Mouse (Mus musculus) right cerebral cortex, postnatal 36 days (tissue): ENCODE measurements around the gene Tfip11.

Experiments
- DNase-seq, 2 experiments: peaks; one replicate each; pipeline ENCODE4 v3.0.0; 2022; ENCODE audit warnings: low spot score in 2 of 2, mixed read lengths in 1 of 2

Gene Tfip11

GRCm38 (mm10) chr5:112320379-112320778 lies 5.8 kb upstream of the Tfip11 start:
- peak in 1 of 2 experiments; percentile 40 for DNase-seq

DNA sequence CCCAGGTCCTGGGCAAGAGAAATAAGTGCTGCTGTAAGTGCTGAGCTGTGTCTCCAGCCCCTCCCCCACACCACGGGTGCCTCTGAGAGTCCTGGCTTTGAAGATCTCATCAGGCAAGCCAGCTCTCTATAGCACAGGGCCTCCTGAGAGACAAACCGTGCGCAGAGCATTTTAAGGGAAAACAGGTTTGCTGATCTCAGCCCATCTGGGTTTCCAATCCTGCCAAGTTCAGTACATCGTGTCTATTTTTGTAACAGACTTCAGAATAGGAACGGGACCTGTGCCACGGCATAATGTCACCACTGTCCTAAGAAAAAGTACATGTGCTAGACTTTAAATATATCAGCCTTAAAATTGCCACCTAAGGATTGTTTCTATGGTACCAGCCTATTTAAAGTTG lies 5.2 kb upstream of the Tfip11 start:
- DNase-seq = peak; percentile 77 to 93

- DNase-seq = no peak
These were observed 4.8 kb upstream of the Tfip11 start for GRCm38 (mm10) chr5:112321376-112321775.

GRCm38 (mm10) chr5:112323246-112323645 lies 2.9 kb upstream of the Tfip11 start:
- no peak for DNase-seq

DNA sequence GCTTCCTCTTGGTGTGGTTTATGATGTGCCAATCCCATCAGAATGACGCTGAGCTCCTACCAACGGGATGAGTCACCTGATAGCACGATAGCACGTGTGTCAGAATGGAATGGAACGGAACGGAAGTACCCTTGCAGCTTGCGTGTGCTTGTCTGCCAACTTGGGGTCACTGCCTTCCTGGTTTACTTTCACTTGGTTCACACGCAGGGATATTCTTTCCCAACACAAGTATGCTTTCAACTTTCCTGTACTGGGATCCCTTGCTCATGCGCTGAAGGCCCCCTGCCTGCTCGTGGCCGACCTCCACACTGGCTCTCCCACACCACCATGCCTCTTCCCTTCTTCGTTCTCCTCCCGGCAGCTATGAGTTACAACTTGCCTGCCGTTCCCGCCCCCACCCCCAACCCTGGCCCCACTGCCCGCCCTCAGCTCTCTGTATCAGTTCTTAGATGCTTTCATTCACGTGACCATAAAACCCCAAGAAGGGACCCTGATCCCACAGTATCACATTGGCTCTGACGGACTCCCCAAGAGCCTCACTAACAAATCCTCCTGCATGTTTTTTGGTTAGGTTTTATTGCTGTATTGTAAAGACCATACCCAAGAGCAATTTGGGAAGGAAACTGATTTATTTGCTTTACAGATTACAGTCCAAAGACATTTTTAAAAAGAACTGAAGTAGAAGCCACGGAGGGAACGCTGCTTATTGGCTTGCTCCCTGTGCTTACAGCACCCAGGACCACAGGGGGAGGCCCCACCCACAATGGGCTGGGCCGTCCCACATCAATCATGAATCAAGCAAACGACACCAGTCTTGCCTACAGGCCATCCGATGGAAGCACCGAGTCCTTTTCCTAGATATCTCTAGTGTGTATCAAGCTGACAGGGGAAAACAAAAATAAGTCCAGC lies 1.3 kb upstream of the Tfip11 start:
- no peak for DNase-seq

GRCm38 (mm10) chr5:112326446-112327009 lies 370 bp downstream of the Tfip11 start:
- no peak for DNase-seq

GRCm38 (mm10) chr5:112327854-112328253 lies 1.7 kb downstream of the Tfip11 start:
- DNase-seq = no peak

GRCm38 (mm10) chr5:112329805-112330564 lies 3.8 kb downstream of the Tfip11 start:
- DNase-seq = no peak

- no peak for DNase-seq
These were observed 9.3 kb downstream of the Tfip11 start for GRCm38 (mm10) chr5:112335473-112335872.

DNA sequence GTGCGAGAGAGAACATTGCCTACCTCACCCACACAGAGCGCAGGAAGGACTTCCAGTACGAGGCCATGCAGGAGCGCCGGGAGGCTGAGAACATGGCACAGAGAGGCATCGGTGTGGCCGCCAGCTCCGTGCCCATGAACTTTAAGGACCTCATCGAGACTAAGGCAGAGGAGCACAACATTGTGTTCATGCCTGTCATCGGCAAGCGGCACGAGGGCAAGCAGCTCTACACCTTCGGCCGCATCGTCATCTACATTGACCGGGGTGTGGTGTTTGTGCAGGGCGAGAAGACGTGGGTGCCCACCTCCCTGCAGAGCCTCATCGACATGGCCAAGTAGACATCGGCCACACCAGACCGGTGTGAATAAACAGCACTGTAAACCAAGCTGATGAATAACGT lies 10.8 kb downstream of the Tfip11 start:
- DNase-seq = no peak

DNA sequence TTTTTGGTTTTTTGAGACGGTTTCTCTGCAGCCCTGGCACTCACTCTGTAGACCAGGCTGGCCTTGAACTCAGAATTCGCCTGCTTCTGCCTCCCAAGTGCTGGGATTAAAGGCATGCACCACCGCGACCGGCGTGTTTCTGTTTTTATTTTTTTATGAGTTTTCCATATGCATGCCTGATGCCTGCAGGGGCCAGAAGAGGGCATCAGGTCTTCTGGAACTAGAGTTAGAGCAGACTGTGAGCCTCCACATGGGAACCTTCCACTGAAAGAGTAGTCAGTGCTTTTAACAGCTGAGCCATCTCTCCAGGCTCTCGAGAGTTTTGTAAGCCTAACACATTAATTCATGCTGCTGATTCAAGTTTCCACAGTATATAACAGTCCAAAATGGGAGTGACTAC lies 13.1 kb downstream of the Tfip11 start:
- no peak for DNase-seq

- peak; percentile 83 to 85 for DNase-seq
These were observed 16.5 kb downstream of the Tfip11 start, which contains the start of the genes Srrd and Hps4 for GRCm38 (mm10) chr5:112342463-112343204. Gene Srrd, minus strand, starts transcription at chr5:112343040. Gene Hps4, plus strand, starts transcription at chr5:112343083.

GRCm38 (mm10) chr5:112343205-112343595 lies 17.0 kb downstream of the Tfip11 start:
- no peak for DNase-seq

- DNase-seq = peak in 1 of 2 experiments; percentile 78
These were observed 18.2 kb downstream of the Tfip11 start for GRCm38 (mm10) chr5:112344092-112344960.

- DNase-seq = no peak
These were observed 20.2 kb downstream of the Tfip11 start for GRCm38 (mm10) chr5:112346211-112346965.

GRCm38 (mm10) chr5:112349169-112349568 lies 23.0 kb downstream of the Tfip11 start:
- DNase-seq = no peak

DNA sequence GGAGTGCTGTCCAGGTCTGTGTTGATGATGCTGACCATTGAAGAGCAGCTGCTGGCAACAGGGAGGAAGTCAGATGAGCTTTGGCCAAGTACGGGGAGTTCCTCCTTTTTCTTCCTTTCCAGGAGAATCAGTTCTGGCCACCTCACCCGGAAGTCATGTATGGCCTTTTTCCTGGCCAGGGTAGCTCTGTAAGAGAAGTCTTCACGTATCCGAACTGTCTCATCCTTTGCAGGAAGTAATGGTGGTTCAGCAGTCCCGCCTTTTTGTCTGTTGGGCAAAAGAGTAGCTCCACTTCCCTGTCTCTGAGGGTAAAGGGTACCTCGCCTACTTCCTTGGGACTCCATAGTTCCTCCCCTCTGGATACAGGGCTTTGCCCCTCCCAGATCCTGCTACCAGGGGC lies 29.3 kb downstream of the Tfip11 start:
- DNase-seq = no peak

DNA sequence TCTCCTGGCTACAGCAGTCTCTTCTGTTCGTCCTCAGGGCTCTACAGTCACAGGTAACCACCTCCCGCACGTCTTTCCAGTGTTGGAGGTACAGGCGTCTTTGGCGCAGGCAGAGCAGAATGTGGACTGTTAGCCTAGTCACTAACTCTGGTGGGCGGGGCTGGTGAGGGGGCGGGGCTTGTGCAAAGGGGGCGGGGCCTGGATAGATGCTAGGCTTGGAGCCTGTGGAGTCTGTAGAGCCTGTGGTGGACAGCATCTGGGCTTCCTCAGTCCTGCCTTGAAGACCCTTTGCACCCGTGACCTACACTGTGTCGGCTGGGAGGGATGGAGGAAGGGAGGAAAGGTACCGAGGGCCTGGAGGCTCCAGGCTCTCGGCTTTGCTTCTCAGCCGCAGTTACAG lies 29.8 kb downstream of the Tfip11 start, which contains the start of gene Gm6583:
Gm6583 (minus strand) TSS at position 124 of the 400 bp plus-strand sequence.
- DNase-seq = no peak

DNA sequence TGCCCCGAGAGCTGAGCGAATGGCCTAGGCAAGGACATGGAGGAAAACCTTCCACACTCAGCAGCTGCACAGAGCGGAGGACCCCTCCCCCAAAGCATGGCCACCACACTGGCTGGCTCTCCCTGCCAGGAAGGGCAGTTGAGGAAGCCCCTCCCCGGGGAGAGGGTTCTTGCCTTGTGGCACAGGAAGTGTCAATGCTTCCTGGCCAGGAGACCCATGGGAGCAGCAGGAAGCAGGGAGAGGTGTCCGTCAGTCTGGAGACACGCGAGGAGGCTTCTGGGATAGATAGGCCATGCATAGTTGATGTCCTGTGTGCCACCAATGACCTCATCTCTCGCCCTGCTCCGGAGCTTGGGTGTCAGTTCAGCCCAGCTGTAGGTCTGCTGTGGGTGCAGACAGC lies 30.2 kb downstream of the Tfip11 start:
- DNase-seq = no peak

DNA sequence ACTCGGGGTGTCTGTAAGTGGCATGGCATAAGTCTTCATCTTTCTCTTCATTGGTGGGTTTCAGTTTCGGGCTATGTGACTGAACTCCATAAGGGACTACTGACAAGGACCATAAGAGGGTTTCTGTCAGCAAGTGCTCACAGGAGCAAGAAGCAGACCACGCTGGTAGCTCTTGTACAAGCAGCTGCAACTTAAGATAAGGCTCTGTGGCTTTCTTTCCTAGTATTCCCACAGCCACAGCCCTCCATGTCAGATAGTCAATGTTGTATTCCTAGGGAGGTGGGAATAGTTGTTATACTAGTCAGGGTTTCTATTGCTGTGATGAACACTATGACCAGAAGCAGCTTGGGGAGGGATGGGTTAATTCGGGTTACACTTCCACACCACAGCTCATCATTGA lies 33.4 kb downstream of the Tfip11 start:
- DNase-seq = no peak
